Mouse (Mus musculus) liver, postnatal 0 days (tissue): ENCODE results near the gene Map7d2.

Experiments
- CTCF ChIP-seq: sonication (generic); IDR thresholded peaks from 2 replicates; pipeline ENCODE4 v1.5.1; 2016; ENCODE audit warnings: antibody characterized with exemption, low read depth
- EP300 ChIP-seq: IDR thresholded peaks from 2 replicates; pipeline ENCODE4 v1.6.1; 2016; ENCODE audit warnings: antibody characterized with exemption, low read depth, mild to moderate bottlenecking

DNA sequence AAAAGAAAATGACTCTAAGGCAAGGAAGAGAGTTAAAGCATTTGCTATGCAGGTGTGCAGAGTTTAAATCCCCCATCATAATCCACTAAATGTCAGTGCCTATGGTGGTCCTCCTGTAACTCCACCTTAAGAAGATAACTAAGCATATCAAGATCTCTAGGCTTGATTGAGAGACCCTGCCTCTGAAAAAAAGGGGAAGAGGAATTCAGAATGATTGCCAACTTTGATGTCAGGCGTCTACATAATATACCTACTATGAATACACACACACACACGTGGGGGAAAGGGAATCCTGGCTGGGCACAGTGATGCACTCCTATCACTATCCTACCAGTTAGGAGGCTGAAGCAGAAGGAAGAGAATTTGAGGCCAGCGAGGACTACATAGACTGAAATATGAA lies 23.1 kb upstream of the Map7d2 start:
- TF ChIP-seq CTCF (no peak), EP300 (no peak)
